Mouse (Mus musculus): ENCODE measurements around the gene Zfp366. TPM values are rescaled to one million over a fixed set of nuclear protein-coding genes. Genes with fewer than 3 reads are reported as not detected.

Gene Zfp366
- total RNA-seq, 2 experiments from 2014 or later: 13.4 to 16.9 TPM

GRCm38 (mm10) chr13:99185573-99185972 is 950 bp downstream of the Zfp366 start:
- intact Hi-C loops (cut with DNase I): no loop called here
- peak; percentile 59 to 69 for DNase-seq

GRCm38 (mm10) chr13:99186138-99186853 is 1.7 kb downstream of the Zfp366 start:
- intact Hi-C loops (cut with DNase I): no loop called here
- no peak for DNase-seq

DNA sequence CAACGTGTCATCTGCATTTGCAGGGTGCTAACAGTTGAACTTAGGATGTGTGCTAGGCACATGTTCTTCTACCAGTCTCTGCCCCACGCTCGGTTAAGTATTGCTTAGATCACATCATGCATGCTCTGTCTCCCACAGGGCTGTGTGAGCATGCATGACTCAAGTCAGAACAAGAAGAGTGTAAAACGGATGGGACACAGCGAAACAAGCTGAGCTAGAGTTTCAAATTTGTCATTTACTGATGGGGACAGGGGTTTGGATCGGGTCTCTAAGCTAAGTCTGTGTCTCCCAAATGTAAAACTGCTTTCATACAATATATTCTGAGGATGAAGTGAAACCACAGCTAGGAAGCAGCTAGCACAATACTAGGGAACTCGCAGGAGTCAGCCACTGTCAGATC is 2.2 kb downstream of the Zfp366 start:
- intact Hi-C loops (cut with DNase I): no loop called here
- no peak for DNase-seq

- DNase-seq: no peak
- intact Hi-C loops (cut with DNase I): no loop called here
These were observed 2.8 kb downstream of the Zfp366 start for GRCm38 (mm10) chr13:99187456-99187855.

DNA sequence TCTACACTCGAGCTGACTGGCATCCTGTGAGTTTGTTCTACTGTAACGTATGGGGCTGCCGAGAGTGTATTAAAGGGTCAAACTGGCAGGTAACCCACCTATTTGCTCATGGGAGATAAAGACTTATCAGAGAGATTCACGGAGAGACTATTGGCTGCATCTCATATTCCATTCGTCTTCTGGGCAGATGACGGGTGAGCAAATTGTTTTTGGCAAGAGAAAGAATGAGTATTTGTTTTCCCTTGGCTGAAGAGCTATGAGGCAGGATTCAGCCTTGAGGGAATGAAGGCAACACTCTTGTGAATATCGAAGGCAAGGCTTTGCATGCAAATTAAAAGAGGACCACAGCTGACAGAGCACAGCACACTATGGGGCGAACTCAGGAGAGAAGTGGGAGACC is 4.0 kb downstream of the Zfp366 start:
- no peak for DNase-seq
- intact Hi-C loops (cut with DNase I): no loop called here

- intact Hi-C loops (cut with DNase I): loop anchor here (2.0 kb wide), 1 partner anchor 49 kb away; no protein-coding TSS in a partner anchor
- no peak for DNase-seq
These were observed 5.0 kb downstream of the Zfp366 start for GRCm38 (mm10) chr13:99189671-99190070.

GRCm38 (mm10) chr13:99190466-99190865 is 5.8 kb downstream of the Zfp366 start:
- intact Hi-C loops (cut with DNase I): loop anchor here (2.0 kb wide), 1 partner anchor 48 kb away; no protein-coding TSS in a partner anchor
- DNase-seq: peak; percentile 51 to 58

GRCm38 (mm10) chr13:99191063-99191462 is 6.4 kb downstream of the Zfp366 start:
- intact Hi-C loops (cut with DNase I): loop anchor here (2.0 kb wide), 1 partner anchor 48 kb away; no protein-coding TSS in a partner anchor
- no peak for DNase-seq

GRCm38 (mm10) chr13:99196314-99196713 is 11.7 kb downstream of the Zfp366 start:
- intact Hi-C loops (cut with DNase I): no loop called here
- DNase-seq: no peak

- no peak for DNase-seq
- intact Hi-C loops (cut with DNase I): no loop called here
These were observed 12.2 kb downstream of the Zfp366 start for GRCm38 (mm10) chr13:99196865-99197264.

DNA sequence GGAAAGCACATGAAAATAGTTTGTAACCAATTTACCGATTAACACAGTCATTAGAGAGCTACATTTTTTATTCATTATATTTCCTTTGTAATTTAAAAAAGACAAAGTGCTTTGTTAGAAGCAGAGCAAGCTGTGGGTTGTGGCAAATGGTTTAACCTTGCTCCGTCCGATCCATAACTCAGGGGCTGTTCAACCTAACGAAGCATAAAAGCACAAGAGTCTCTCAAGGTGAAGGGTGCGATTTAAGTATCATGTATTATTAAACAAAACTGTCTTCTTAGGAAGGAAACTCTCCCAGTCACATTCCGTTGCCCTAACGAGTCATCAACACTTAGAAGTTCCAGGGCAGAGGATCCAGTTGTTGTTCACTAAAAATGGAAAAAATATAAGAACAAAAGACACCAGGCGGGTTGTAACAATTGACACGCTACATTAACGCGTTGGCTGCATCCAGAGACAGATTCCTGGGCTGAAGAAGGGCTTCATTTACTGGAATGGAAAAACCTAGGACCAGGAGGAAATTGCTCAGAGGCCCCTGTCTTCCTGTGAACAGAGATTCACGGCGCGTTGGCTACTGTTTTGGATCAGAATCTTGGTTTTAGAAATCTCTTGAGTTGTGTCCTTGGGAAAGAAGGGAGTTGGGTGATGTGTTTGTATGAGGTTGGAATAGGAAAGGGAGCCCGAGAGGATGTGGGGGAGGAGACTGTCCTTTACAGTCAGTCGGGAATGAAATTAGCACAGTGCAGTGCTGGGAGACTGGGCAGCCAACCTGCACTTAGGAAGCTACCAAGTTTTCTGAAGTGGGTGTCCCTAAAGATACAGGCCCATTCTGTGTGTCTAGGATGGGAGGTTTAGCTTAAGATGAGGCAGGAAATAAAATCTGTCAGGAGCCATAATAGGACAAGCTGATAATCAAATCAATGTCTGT is 17.3 kb downstream of the Zfp366 start:
- intact Hi-C loops (cut with DNase I): no loop called here
- no peak for DNase-seq

DNA sequence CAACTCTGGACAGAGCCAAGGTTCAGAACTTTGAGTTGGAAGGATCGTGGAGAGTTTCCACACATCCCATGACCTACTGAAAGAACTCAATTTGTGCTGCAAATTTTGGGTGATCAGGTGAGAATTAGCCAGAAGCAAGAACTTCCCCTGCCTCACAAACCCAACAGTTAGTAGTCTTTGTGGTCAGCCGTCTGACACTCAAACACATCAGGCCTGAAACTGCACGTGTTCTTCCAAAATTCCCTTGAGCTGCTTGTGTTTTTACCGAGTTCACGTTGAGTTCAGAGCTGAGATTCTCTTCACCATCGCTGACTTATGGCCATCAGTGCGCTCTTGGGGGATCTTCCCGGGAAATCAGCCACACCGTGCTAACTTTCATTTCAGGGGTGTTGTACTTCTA is 22.6 kb downstream of the Zfp366 start:
- intact Hi-C loops (cut with DNase I): no loop called here
- no peak for DNase-seq

DNA sequence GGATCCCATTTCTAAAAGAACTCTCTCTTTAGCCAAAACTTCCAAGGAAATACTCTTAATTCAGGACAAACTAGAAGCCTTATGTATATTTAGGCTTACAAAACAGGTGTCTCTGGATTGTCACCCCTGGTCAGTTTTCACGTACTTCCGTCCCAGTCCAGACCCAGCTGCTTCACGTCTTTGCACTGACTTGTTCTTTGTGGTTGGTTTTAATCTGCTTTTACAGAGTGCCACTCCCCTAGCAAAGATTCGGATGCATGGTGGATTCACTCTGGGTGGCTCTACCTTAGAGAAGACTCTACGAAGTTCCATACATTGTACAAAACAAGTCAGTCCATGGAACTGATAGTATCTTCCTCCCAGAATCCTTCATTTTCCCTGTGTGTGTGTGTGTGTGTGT is 25.2 kb downstream of the Zfp366 start:
- intact Hi-C loops (cut with DNase I): no loop called here
- DNase-seq: no peak

- intact Hi-C loops (cut with DNase I): no loop called here
- DNase-seq: no peak
These were observed 26.2 kb downstream of the Zfp366 start for GRCm38 (mm10) chr13:99210837-99211236.

DNA sequence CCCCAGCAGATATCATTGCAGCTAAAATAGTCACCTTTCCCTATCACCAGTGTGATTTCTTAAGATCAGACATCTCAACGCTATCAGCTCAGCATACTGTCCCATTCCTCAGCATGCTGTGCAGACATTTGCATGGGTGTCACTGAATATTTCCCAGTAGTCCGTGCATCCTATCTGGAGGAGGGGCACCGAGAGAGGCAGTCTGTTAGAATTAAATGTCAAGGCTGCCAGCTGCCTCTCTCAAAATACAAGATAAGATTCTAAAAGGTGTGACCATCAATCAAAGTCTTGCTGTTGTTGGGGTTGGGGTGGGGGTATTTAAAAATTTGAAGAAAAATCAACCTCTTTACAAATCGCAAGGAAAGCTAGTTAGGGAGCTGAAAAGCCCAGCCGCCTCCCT is 28.4 kb downstream of the Zfp366 start:
- intact Hi-C loops (cut with DNase I): no loop called here
- no peak for DNase-seq

- intact Hi-C loops (cut with DNase I): no loop called here
- DNase-seq: no peak
These were observed 31.4 kb downstream of the Zfp366 start for GRCm38 (mm10) chr13:99216005-99216404.

GRCm38 (mm10) chr13:99217984-99218383 is 33.4 kb downstream of the Zfp366 start:
- intact Hi-C loops (cut with DNase I): no loop called here
- peak in 1 of 2 experiments; percentile 40 for DNase-seq

DNA sequence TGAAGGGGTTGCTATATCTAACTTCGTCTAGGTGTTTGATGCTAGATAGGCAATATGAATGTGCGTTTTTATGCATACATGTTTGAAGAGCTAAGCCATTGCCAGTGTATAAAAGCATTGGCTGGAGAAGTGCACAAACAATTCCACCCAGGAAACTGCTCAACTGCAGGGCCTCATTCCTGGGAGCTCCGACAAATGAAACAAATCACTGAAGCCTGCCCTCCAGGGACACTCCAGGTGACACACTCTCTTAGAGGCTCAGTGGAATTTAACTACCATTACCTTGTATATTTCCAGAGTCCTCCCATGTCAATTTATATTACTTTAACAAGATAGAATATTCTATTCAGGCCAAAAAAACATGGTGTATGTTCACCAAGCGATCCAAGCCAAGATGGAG is 35.0 kb downstream of the Zfp366 start:
- no peak for DNase-seq
- intact Hi-C loops (cut with DNase I): no loop called here

- intact Hi-C loops (cut with DNase I): no loop called here
- no peak for DNase-seq
These were observed 37.4 kb downstream of the Zfp366 start for GRCm38 (mm10) chr13:99221996-99222395.

GRCm38 (mm10) chr13:99222476-99222875 is 37.9 kb downstream of the Zfp366 start:
- DNase-seq: no peak
- intact Hi-C loops (cut with DNase I): no loop called here

- intact Hi-C loops (cut with DNase I): no loop called here
- no peak for DNase-seq
These were observed 38.8 kb downstream of the Zfp366 start for GRCm38 (mm10) chr13:99223321-99223884.
